Mouse (Mus musculus) kidney, adult 2 months (tissue): Measurements from ENCODE around the gene Arid2.

Experiments
- CTCF ChIP-seq: fragments of 200-500 bp; conservative IDR thresholded peaks from 2 replicates; pipeline ENCODE4 v1.5.1; 2011; ENCODE audit warnings: low read depth, mild to moderate bottlenecking, control low read depth, low read length, moderate library complexity, mixed read lengths; ENCODE audit not compliant: insufficient read depth, insufficient read length
- POLR2A ChIP-seq: fragments of 200-500 bp; IDR thresholded peaks from one replicate; pipeline ENCODE4 v1.6.1; 2011; ENCODE audit warnings: low read depth, low read length, control low read depth

DNA sequence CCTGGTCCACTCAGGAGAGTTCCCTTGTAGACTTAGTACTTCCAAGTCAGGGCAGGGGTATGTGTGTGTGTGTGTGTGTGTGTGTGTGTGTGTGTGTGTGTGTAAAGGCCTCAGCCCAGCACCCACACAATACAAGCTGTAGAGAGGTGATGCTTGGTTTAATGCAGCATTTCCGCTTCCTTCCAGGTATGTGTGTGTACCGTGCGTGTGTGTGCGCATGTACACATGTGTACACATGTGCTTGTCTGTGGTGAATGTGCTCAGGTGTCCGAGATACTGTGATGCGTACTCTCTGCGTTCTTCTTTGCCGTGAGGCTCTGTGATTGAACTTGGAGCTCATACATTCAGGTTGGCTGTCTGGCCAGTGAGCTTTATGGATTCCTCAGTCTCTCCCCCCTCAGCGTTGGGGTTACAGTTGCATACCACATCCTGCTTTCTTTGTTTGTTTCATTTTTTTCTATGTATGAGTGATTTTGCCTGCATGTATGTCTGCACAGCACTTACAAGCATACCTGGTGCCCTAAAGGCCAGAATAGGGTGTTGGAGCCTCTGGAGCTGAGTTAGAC is 10.4 kb downstream of the Arid2 start:
- no peak for TF ChIP-seq CTCF
- no peak for TF ChIP-seq POLR2A
